Mouse (Mus musculus): ENCODE results near the gene Tox4.
"Not testable (repeated sequence)": the region's sequence is repeated elsewhere in the genome, so short reads cannot be mapped to it uniquely, and the experiment has no call there.

Gene Tox4

DNA sequence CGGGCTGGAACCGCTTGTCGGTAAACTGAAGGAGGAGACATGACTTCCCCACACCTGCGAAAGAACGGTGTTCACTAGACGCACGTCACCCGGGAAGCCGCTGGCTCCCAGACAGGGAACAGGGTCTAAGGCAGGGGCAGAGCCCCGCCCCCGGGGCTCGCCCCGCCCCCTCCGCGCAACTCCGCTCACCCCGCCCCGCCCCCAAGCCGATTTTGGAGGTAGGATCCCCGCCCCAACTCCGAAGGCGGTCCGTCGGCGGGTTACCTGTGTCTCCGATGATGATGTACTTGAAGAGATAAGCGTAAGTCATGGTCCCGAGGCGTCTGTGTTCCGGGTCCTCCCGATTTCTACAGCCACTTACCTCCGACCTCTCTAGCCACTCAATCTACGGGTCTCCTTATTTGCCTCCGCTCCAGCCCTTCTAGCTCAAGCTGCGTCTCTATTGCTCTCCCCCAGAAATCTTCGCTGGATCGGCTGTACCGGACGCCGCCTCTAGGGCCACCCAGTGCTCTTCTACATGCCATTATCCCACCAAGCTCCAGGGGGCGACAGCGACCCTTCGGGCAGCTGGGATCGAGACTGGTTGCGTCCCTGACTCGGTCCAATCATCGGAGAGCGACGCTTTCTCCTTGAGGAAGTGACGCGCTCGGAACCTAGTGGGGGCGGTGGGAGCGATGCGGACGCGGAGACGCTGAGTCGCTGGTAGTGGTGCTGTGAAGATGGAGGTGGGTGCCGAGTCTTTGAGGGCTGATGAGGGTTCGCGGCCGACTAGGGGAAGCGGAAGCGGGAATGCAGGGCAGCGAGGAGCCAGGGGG, at the start of gene Tox4, which contains the start of gene Rab2b:
TSS of gene Tox4 (plus strand) at position 215 of the 815 bp plus-strand sequence.
TSS of gene Rab2b (minus strand) at position 614 of the 815 bp plus-strand sequence.
- peak; percentile 94 for DNase-seq (ENCODE audit: low spot score)

DNA sequence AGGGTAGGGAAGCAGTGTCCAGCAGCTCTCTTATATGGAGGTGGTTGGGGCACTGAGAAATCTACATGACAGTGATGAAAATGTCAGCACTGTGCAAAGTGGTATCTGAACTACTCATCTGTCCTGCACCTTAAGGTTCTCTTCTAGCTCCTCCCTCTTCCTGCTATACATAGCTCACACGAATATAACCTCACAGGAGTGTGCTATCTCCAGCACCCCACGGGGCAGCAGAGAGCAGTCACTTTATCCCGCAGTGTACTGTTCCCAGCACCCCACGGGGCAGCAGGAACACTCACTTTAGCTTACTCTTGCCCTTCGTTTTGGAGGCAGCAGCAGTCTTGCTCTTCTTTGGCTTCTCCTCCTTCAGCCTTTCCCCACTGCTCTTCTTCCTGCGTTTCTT, 46.7 kb upstream of the Tox4 start:
- DNase-seq (ENCODE audit: low spot score) = no peak

DNA sequence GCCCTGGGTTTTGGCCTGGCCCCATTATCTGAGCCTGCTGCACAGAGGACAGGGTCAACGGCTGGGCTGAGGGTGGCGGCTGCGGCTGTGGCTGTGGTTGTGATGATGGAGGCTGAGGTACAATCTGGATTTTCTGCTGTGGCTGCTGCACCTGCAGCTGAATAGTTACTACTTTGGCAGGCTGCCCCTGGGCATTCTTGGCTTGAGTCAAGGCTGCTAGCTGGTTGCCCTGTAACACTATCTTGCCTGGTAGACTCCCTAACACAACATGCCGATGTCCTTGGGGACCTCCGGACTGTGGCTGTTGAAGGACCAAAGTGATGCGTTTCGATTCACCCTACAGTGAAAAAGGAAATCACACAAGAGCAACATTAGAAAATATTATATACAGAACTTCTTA, 43.8 kb upstream of the Tox4 start:
- DNase-seq (ENCODE audit: low spot score) = no peak

DNA sequence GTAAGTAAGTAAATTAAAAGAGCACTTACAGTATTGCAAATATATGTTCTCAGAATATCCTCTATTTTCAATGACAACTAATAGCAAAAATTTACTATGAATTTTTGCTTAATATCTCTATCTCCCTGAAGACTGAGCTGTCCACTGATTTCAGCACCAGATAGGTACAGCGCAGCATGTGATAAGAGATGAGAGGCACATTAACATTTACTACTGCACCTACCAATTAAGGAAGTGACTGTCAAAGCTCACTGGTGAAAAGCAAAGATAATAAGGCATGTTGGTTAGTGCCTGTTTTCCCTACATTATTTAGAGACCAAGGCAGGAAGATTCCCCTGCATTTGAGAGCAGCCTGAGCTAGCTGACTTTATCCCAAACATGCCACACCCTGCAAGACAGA, 42.7 kb upstream of the Tox4 start:
- DNase-seq (ENCODE audit: low spot score) = no peak

DNA sequence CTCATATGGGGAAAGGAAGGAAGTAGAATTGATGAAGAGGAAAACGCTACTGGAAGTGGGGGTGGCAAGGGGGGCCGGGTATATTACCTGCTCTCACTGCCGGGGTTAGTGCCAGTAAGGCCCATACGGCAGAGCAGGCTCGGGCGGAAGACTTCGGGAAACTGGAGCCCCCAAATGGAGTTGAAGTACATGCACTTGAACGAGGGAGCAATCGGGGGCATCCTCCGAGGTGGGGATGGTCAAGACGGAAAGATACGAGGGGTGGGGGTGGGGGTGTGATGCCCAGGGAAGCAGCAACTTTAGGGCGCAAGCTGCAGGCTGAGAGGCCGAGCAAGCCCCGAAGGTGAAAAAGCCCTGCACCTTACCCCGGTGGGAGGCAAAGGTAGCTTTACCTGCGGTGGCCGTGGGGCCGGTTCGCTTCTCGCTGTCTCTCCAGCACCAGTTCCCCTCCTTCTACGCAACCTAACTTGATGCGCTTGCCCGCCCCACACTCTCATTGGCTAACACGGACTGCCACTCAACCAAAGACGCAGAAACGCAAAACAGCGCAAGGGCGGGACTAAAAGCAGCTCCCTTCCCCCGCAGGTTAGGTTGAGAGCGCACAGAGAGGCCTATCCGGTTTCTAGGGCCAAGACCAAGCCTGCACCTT, 34.8 kb upstream of the Tox4 start:
- peak; percentile 99 for DNase-seq (ENCODE audit: low spot score)

DNA sequence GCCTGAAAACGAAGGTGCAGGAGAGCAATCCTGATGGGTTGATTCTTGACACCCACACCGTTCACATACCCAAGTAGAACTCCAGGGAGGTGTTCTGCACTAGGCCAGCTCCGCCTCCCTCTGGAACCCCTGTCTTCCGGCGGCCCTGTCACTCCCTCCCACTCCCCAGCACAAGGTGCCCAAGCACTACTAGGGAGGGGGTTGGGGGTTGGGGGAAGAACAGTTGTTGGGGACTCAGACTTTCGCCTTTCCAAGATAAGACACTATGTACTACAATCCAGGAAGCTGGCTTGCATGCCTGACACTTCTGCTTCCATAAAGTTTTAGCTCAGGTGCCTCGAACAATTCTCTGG, 34.3 kb upstream of the Tox4 start:
- no peak for DNase-seq (ENCODE audit: low spot score)

DNA sequence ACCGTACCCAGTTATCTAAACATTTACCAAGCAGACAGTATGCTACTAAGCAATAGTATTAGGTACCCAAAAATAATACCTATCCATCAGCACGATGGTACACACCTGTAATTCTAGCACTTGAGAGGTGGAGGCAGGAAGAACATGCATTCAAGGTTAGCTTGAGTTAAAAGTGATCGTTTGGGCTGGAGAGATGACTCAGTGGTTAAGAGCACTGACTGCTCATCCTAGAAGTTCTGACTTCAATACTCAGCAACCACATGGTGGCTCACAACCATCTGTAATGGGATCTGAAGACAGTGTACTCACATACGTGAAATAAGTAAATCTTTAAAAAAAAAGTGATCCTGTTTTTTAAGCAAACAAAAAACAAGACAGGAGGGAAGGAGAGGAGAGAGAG, 32.8 kb upstream of the Tox4 start:
- DNase-seq (ENCODE audit: low spot score) = no peak

DNA sequence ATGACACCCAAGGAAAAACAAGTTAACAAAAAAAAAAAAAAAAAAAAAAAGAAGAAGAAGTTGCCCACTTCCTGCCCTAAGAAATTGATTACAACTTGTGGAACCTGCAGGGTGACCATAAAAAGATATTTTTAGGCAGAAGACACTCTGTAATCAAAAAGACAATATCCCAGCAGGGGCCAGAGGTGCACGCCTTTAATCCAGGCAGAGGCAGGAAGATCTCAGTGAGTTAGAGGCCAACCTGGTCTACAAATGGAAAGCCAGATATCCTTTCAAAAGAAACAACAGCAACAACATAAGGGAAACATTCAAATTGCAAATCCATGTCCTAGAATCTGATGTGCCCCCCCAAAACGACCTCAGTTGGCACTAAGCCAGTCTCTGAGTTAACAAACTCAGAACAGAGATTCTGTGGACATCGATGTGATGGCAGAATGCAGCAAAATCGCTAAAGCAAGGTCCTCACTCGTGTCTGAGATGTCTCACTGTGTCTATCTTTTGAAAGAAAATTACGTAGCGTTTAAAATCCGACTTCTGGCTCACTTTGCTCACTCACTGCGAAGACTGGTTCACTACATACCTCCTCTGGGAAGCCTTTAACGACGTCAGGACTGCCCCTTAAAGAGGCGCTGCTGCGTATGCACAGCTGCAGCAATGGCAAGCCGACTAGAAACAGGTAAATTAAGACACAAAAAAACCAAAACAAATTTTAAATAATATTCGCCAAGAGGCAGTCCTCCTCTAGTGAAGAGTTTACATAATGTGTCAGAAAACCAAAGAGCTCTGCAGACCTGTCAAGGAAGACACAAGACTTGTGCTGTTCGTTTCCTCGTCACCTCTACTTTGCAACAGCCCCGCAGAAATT, 22.4 kb upstream of the Tox4 start:
- DNase-seq (ENCODE audit: low spot score) = no peak

DNA sequence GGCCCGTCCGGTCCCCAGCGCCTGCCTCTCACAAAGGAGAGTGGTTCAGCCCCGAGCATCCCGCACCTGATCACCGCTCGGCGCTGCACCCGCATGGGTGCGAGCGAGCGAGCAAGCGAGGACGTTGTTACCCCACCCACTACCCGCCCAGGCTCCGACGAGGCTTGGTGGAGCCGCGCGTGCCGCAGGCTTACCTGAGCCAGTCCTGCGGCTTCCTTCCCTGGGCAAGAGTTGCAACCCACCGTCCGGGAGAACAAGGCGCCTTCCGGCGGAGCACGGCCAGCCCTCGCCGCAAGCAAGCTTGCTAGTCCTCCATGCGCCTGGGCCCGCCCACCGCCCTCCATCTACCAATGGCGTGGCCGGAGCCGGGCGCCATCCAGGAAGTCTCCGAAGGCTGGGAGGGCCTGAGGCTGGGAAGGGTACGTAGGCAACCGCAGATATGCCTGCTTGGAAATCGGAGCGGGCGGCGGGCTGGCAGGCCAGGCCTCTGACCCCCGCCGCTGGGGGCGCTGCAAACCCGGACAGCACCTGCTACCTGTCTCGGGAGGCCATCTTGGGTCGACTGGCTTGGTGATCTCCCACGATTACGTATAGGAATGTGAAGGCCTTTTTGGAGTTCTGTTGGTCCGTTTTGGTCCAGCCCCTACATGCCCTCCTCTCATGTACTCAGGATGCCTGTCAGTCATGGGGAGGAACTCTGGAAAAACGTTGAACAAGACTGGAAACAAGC, 21.3 kb upstream of the Tox4 start, which contains the start of gene Chd8:
TSS of gene Chd8 (minus strand) at position 297 of the 730 bp plus-strand sequence.
- DNase-seq (ENCODE audit: low spot score) = peak; percentile 92

DNA sequence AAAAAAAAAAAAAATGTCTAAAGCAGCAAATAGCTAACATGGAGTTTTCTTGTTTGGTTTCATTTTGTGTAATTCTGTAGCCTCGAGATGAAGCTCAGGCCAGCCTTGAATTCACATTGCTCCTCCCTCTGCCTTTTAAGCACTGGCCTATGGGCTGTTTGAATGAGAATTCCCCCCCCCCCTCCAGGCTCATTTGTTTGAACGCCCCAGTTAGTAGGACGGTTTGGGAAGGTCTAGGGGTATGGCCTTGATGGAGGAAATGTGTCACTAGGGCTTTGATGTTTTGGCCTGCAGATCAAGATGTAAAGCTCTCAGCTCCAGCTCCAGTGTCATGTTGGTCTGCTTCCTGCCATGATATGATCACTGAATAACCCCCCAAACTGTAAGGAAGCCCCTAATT, 6.2 kb upstream of the Tox4 start:
- no peak for DNase-seq (ENCODE audit: low spot score)

DNA sequence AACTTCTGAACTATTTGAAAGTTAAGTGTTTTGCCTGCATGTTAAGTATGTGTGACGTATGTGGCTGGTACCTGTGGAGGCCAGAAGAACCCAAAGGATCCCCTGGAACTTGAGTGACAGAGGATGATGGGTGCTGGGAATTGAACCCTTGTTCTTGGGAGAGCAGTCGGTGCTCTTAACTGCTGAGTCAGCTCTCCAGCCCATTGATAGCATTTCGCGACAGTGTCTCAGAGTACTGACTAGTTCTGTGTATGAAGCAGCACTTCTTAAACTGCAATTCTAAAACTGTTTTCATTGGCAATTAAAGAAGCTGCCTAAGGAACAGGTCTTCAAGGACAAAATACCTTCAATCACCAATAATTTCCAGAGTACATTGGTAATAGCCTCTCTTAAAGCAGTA, 1.7 kb upstream of the Tox4 start:
- DNase-seq (ENCODE audit: low spot score) = no peak

DNA sequence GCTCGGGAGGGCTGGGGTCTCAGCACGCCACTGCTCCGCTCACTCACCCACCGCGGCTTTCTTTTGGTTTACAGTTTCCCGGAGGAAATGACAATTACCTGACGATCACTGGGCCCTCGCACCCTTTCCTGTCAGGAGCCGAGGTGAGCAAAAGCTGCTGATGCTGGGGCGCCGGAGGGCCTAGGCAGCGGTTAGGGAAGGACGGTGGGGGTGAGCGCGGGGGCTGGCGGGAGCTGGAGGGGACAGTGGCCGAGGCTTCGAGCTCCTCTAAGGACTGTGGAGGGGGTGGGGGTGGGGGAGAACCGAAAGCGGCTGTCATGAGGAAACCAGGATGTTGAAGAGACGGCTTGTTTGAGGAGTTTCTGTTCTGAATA, 788 bp downstream of the Tox4 start:
- no peak for DNase-seq (ENCODE audit: low spot score)

DNA sequence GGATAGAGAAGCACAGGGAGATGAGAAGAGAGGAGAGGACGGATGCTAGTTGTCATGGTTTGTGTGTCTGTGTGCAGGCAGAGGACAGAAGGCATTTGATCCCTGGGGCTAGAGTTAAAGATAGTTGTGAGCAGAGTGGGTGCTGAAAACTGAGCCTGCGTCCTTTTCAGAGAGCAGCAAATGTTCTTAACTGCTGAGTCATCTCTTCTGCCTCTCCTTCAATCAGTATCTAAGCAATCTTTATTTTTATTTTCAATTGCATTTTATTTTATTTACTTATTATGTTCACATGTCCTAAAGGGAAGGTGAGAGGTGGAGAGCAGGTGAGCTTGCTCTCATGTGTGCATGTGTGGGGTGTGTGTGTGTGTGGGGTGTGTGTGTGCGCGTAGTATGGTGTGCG, 4.7 kb downstream of the Tox4 start:
- no peak for DNase-seq (ENCODE audit: low spot score)

DNA sequence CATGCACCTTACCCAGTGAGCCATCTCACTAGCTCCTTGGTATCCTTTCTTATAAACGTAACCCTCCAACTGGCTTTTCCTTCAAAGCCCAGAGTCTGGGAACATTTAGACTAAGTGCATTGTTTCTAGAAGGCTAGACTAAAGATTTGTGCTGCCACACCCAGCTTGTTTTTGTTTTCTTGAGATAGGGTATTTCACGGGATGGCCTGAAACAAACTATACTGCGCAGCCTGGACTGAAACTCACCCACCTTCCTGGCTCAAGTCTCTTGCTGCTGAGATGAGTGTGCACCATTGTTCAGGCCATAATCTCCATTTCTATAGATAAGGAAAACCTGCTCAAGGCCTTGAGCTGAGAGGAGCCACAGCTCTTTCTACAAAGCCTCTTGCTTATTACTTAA, 5.2 kb downstream of the Tox4 start:
- no peak for DNase-seq (ENCODE audit: low spot score)

DNA sequence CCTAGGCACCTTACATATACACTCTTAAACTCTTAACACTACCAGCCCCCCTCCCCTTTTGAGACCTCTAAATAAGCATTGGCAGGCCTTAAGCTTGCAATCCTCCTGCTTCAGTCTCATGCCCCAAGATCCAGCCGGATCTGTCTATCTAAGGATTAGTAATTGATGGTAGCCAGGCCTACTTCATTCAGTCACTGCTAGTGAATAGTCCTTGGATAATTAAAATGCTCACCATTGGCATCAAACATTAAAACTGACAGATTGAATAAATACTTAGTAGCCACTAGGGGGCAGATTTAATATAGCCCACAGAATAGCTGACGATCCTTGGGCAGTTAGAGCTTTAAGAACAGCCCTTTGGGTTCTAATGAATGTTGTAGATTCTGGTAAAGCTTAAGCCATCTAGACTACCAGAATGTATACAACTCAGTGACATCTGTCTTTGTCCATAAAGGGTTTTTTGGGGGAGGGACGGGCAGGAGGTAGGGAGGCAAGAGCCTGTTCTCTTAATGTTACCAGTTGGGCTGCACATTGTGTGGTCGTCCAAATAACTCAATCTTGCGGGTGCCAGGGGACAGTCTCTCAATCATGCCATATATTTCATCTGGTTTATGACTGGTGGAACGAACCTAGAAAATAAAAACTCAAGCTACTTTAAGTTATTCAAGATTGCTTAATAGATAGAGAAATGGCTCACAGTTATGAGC, 16.8 kb downstream of the Tox4 start:
- DNase-seq (ENCODE audit: low spot score) = no peak

DNA sequence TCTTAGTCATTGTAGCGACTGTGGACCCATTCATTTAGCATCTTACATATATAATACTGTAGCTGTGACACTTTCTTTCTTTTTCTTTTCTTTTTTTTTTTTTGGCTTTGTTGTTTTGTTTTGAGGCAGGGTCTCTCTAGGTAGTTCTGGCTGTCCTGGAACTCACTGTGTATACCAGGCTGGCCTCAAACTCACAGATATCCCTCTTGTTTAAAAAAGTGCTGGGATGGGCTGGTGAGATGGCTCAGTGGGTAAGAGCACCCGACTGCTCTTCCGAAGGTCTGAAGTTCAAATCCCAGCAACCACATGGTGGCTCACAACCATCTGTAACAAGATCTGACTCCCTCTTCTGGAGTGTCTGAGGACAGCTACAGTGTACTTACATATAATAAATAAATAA, 24.6 kb downstream of the Tox4 start:
- DNase-seq (ENCODE audit: low spot score) = not testable (repeated sequence)

DNA sequence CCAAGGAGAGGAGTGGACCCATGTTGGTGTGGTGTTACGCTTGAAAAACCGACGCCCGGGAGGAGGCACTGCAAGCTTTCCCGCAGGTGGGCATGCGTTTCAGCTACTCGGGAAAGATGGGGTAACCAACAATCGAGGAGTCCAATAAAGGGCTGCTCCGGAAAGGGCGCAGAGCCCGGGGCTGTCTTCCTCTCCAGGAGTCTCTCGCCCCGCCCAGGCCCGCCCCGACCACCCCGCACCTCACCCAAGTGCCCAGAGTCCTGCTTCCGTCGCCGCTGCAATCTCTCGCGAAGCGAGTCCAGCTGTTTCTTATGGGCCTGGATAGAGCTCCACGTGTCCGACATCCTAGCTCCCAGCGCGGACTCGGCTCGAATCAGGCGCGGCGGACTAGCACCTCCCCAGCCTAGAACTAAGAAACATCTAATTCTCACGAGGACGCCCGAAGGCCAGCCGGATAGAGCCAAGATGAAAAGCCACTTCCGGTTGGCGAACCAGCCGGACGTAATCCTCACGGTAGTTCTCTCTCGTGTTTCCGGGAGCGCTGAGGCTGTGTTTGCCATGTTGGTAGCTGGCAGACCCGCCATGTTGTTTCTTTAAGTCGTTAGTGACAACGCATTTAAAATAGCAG, 25.8 kb downstream of the Tox4 start, which contains the start of gene Mettl3:
TSS of gene Mettl3 (minus strand) at position 485 of the 628 bp plus-strand sequence.
- DNase-seq (ENCODE audit: low spot score) = peak; percentile 79

DNA sequence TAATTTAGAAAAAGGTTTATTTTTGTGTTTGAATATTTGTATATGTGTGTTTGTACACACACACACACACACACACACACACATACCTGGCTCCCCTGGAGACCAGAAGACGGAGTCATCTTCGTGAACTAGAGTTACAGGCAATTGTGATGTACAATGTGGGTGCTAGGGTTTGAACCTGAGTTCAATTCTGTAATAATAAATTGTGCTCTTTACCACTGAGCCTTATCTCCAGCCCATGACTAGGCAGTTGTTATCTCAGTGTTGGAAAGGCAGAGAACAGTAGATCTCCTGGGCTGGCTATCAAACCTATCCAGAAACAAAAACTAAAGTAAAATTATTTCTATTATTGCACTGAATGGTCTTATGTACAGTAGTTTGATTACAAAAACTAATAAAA, 27.2 kb downstream of the Tox4 start:
- DNase-seq (ENCODE audit: low spot score) = no peak

DNA sequence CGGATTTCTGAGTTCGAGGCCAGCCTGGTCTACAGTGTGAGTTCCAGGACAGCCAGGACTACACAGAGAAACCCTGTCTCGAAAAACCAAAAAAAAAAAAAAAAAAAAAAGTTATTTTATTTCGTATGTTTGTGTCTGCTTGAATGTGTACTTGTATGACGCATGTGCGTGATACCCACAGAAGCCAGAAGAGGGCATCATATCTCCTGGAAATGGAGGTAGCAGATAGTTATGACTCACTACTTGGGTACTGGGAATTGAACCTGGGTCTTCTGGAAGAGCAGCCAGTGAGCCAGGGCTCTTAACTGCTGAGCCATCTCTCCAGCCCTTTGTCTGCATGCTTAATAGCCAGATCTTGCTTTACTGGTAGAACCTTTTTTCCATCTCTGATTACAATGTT, 31.4 kb downstream of the Tox4 start:
- DNase-seq (ENCODE audit: low spot score) = not testable (repeated sequence)

DNA sequence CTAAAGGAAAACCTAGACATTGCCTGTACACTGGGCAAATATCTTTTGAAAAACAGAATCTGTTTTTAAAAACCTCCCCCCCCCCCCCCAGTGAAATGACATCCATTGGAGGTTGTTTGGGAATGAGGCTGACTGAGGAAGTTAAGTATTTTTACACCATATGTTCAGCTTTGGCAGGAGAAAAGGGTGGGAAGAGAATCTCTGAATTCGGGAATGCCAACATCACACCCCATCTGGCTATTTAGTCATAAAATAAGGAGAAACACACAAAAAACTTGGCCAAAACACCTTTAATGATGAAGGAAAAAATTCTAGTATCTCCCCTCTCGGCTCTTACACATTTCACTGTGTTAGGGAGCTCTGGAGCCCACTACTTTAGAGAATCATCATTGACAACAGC, 32.0 kb downstream of the Tox4 start:
- no peak for DNase-seq (ENCODE audit: low spot score)
